Mouse (Mus musculus) CH12.LX (cell line): ENCODE data around the gene Col27a1. TPM values are rescaled to one million over a fixed set of nuclear protein-coding genes. Genes with fewer than 3 reads are reported as not detected.
A peak's percentile ranks its signal among the peaks of the same experiment; 100 is the strongest.

Experiments
- DNase-seq: peaks from one replicate; pipeline ENCODE4 v3.0.0-alpha.2; 2013; ENCODE audit errors: extremely low read depth
- H3K27ac ChIP-seq: 2 replicates; pipeline ENCODE4 v1.5.1; 2012; ENCODE audit warnings: low read depth, mild to moderate bottlenecking, control low read depth, moderate library complexity; ENCODE audit not compliant: insufficient read depth
- H3K27me3 ChIP-seq: replicated peaks from 2 replicates; pipeline ENCODE3; 2012; ENCODE audit warnings: inconsistent platforms
- H3K36me3 ChIP-seq, 2 experiments: replicated peaks in 1 of 2; 2 replicates each; pipeline versions ENCODE3 to v1.6.1; 2012; ENCODE audit warnings: inconsistent platforms in 1 of 2, low read length in 1 of 2, mild to moderate bottlenecking in 1 of 2, mixed read lengths in 1 of 2, moderate library complexity in 1 of 2; ENCODE audit not compliant: control insufficient read depth in 1 of 2, insufficient read depth in 1 of 2
- H3K4me1 ChIP-seq, 2 experiments: 2 replicates each; pipeline ENCODE4 v1.6.1; 2012; ENCODE audit warnings: inconsistent platforms in 1 of 2, moderate library complexity in 1 of 2; ENCODE audit not compliant: insufficient read depth in 2 of 2, control insufficient read depth in 1 of 2
- H3K4me2 ChIP-seq: 2 replicates; pipeline ENCODE4 v1.6.1; 2012; ENCODE audit warnings: low read depth, mild to moderate bottlenecking, control low read depth; ENCODE audit not compliant: poor library complexity, insufficient read depth, severe bottlenecking
- H3K4me3 ChIP-seq, 3 experiments: fragments of 150-350 bp in 1 of 3; sonication (generic) in 1 of 3; replicated peaks in 1 of 3; 2 replicates each; pipeline versions ENCODE3 to v1.5.1; 2011 to 2012; ENCODE audit warnings: low read depth in 2 of 3, low read length in 2 of 3, mild to moderate bottlenecking in 2 of 3, moderate library complexity in 2 of 3, control low read depth in 1 of 3, improper control_type of control experiment in 1 of 3, inconsistent platforms in 1 of 3, mixed read lengths in 1 of 3; ENCODE audit not compliant: poor library complexity in 1 of 3
- H3K79me2 ChIP-seq: replicated peaks from 2 replicates; pipeline ENCODE4 v1.6.1; 2012; ENCODE audit warnings: mild to moderate bottlenecking, moderate library complexity; ENCODE audit not compliant: control insufficient read depth, poor library complexity, insufficient read depth, severe bottlenecking; ENCODE audit errors: extremely low read depth
- H3K9ac ChIP-seq: 2 replicates; pipeline ENCODE4 v1.6.1; 2012; ENCODE audit warnings: low read depth, mild to moderate bottlenecking, control low read depth, moderate library complexity; ENCODE audit not compliant: insufficient read depth
- H3K9me3 ChIP-seq: replicated peaks from 2 replicates; pipeline ENCODE3; 2012; ENCODE audit warnings: low read length, inconsistent platforms, mixed read lengths
- CTCF ChIP-seq, 2 experiments: IDR thresholded peaks in 1 of 2; conservative IDR thresholded peaks in 1 of 2; 2 replicates each; pipeline ENCODE4 v1.5.1; 2011 to 2012; ENCODE audit warnings: low read depth in 2 of 2, low read length in 2 of 2, improper control_type of control experiment in 1 of 2, inconsistent platforms in 1 of 2, mild to moderate bottlenecking in 1 of 2, moderate library complexity in 1 of 2
- E2F4 ChIP-seq: IDR thresholded peaks from 2 replicates; pipeline ENCODE4 v1.6.1; 2011; ENCODE audit warnings: low read depth, low read length, improper control_type of control experiment; ENCODE audit not compliant: insufficient replicate concordance
- HCFC1 ChIP-seq: IDR thresholded peaks from 2 replicates; pipeline ENCODE4 v1.6.1; 2012; ENCODE audit warnings: low read depth, mild to moderate bottlenecking, inconsistent platforms, low read length, improper control_type of control experiment
- IRF4 ChIP-seq: IDR thresholded peaks from 2 replicates; pipeline ENCODE4 v1.6.1; 2014; ENCODE audit warnings: low read depth, mild to moderate bottlenecking, inconsistent platforms, low read length, improper control_type of control experiment
- JUND ChIP-seq: conservative IDR thresholded peaks from 2 replicates; pipeline ENCODE4 v1.6.1; 2011; ENCODE audit warnings: low read depth, low read length, improper control_type of control experiment
- KAT2A ChIP-seq: IDR thresholded peaks from 2 replicates; pipeline ENCODE4 v1.6.1; 2012; ENCODE audit warnings: low read length, improper control_type of control experiment, inconsistent platforms; ENCODE audit not compliant: insufficient replicate concordance
- MAFK ChIP-seq: IDR thresholded peaks from 2 replicates; pipeline ENCODE4 v1.6.1; 2011; ENCODE audit warnings: low read length, improper control_type of control experiment; ENCODE audit not compliant: insufficient replicate concordance
- NELFE ChIP-seq: IDR thresholded peaks from 2 replicates; pipeline ENCODE4 v1.6.1; 2011; ENCODE audit warnings: low read depth, low read length, improper control_type of control experiment
- PAX5 ChIP-seq: IDR thresholded peaks from 2 replicates; pipeline ENCODE4 v1.6.1; 2012; ENCODE audit warnings: low read length, inconsistent platforms, mixed read lengths
- POLR2A ChIP-seq: IDR thresholded peaks from 2 replicates; pipeline ENCODE4 v1.6.1; 2011; ENCODE audit warnings: low read depth, mild to moderate bottlenecking, improper control_type of control experiment, low read length
- POLR2AphosphoS2 ChIP-seq: IDR thresholded peaks from 2 replicates; pipeline ENCODE4 v1.6.1; 2011; ENCODE audit warnings: low read depth, low read length, improper control_type of control experiment
- RAD21 ChIP-seq: IDR thresholded peaks from 2 replicates; pipeline ENCODE4 v1.6.1; 2011; ENCODE audit warnings: low read depth, mild to moderate bottlenecking, low read length, improper control_type of control experiment, moderate library complexity
- SMC3 ChIP-seq: IDR thresholded peaks from 2 replicates; pipeline ENCODE4 v1.6.1; 2011; ENCODE audit warnings: low read depth, low read length, improper control_type of control experiment
- ZKSCAN1 ChIP-seq: IDR thresholded peaks from 2 replicates; pipeline ENCODE4 v1.6.1; 2012; ENCODE audit warnings: low read depth, inconsistent platforms, low read length, improper control_type of control experiment, borderline replicate concordance
- dilution Hi-C: fragments of 300-500 bp; cut with MboI; formaldehyde crosslinking; loops from 2 replicates; pipeline ENCODE4 v1.14.3; 2020; ENCODE audit warnings: low sequenced_read_pairs; ENCODE audit not compliant: extremely low pct_unique_long_range_greater_than_20kb, extremely low pct_ligation_motif_present
- in situ Hi-C: fragments of 300-500 bp; cut with MboI; formaldehyde crosslinking; loops from 3 replicates; pipeline ENCODE4 v1.14.3; 2019; ENCODE audit warnings: low sequenced_read_pairs, low pct_ligation_motif_present, low pct_unique_long_range_greater_than_20kb, mixed read lengths
- polyA plus RNA-seq: library from polyadenylated mRNA; unstranded; fragments of >175 nt; gene quantifications from 2 replicates; pipeline ENCODE4 v1.2.1, GENCODE M21; 2012; ENCODE audit warnings: low read depth; ENCODE audit not compliant: insufficient read length
- total RNA-seq, 2 experiments: library from RNA; depleted of rRNA; stranded (reverse); fragments of 300-350 nt in 1 of 2; fragments of >200 nt in 1 of 2; gene quantifications; 2 replicates each; pipeline ENCODE4 v1.2.3; 2012 to 2014

Col27a1 gene
- total and polyA plus RNA-seq, 3 experiments = 0.04 to 0.05 TPM; not detected in 1

- no peaks in the 10 kb centered on the region for H3K9me3 ChIP-seq
- 0 out of 2 replicates have a peak overlapping the region, but pooled peaks have one; percentile 10 for H3K27ac ChIP-seq
- H3K27me3 ChIP-seq = no peaks in the 10 kb centered on the region
- H3K4me1 ChIP-seq = peaks cover 0 to 13% of the 10 kb centered on the region in 2 experiments; a peak in 2 of 4 replicates
- in situ Hi-C loops (no loop called here), dilution Hi-C loops (no loop called here)
- peaks cover 97 to 100% of the 10 kb centered on the region in 2 experiments for H3K36me3 ChIP-seq
- no peak for TF ChIP-seq E2F4
- no peak for TF ChIP-seq MAFK
- no peak for TF ChIP-seq IRF4
- TF ChIP-seq HCFC1 = no peak
- TF ChIP-seq PAX5 = no peak
- no peak for TF ChIP-seq NELFE
- TF ChIP-seq RAD21 = no peak
- no peak for TF ChIP-seq JUND
- no peak overlapping the region for H3K4me3 ChIP-seq
- H3K9ac ChIP-seq = no peak overlapping the region
- no peak for DNase-seq
- no peak overlapping the region for H3K4me2 ChIP-seq
- 0 out of 2 replicates have a peak, but pooled peaks cover 2% of the 10 kb centered on the region for H3K79me2 ChIP-seq
Measured at GRCm38 (mm10) chr4:63375367-63375766, 161.6 kb downstream of the Col27a1 start.

GRCm38 (mm10) chr4:63377483-63377882 is 163.7 kb downstream of the Col27a1 start:
- Histone ChIP-seq H3K79me2 (0 out of 2 replicates have a peak, but pooled peaks cover 2% of the 10 kb centered on the region), H3K4me1 (peaks cover 0 to 2% of the 10 kb centered on the region in 2 experiments; a peak in 2 of 4 replicates), H3K27ac (no peak overlapping the region), H3K9me3 (no peaks in the 10 kb centered on the region), H3K4me2 (no peak overlapping the region), H3K4me3 (no peak overlapping the region), H3K36me3 (peaks cover 99 to 100% of the 10 kb centered on the region in 2 experiments), H3K27me3 (no peaks in the 10 kb centered on the region), H3K9ac (no peak overlapping the region)
- no peak for DNase-seq
- dilution Hi-C loops = no loop called here
- TF ChIP-seq ZKSCAN1 (no peak), KAT2A (no peak), POLR2A (no peak), POLR2AphosphoS2 (no peak), CTCF (conservative IDR thresholded peaks at IDR 0.05 in 1 of 2, IDR thresholded peaks at IDR 0.05 in 1 of 2; ENCODE audit: low read depth in 2 of 2, low read length in 2 of 2) (peak in 1 of 2 experiments; percentile 66; a peak in 2 of 4 replicates), RAD21 (peak; percentile 52), SMC3 (peak; percentile 69), PAX5 (no peak)
- in situ Hi-C loops = no loop called here
